Mouse (Mus musculus) cerebellum, adult 2 months (tissue): Measurements from ENCODE around the gene Exosc1.

Experiments
- CTCF ChIP-seq: fragments of 200-500 bp; IDR thresholded peaks from 2 replicates; pipeline ENCODE4 v1.5.1; 2011; ENCODE audit warnings: low read depth, mild to moderate bottlenecking, control low read depth, low read length, moderate library complexity, borderline replicate concordance; ENCODE audit not compliant: insufficient read depth
- POLR2A ChIP-seq: fragments of 200-500 bp; IDR thresholded peaks from 2 replicates; pipeline ENCODE4 v1.6.1; 2011; ENCODE audit warnings: low read length, control low read depth, borderline replicate concordance; ENCODE audit not compliant: insufficient read depth

- TF ChIP-seq CTCF: no peak
- TF ChIP-seq POLR2A: no peak
These were observed 537 bp downstream of the Exosc1 start for GRCm38 (mm10) chr19:41932686-41933085.
